Mouse (Mus musculus): Measurements from ENCODE around the gene Rint1.

GRCm38 (mm10) chr5:23771105-23771504 lies 16.4 kb upstream of the Rint1 start:
- no peak for TF ChIP-seq CTCF (conservative IDR thresholded peaks at IDR 0.05; ENCODE audit: insufficient read depth, insufficient read length, low read depth, low read length)
- TF ChIP-seq POLR2A (IDR thresholded peaks at IDR 0.05; ENCODE audit: low read depth, low read length): no peak
